In genomic region chr7:132891561-132892310, GRCm38 (mm10) we compare ENCODE assay signal across 12 mouse cellular contexts. TPM values are rescaled to one million over a fixed set of nuclear protein-coding genes. Genes with fewer than 3 reads are reported as not detected.
A peak's percentile ranks its signal among the peaks of the same experiment; 100 is the strongest.
DNase-seq lines count a peak whose midpoint lies in the region; ATAC-seq lines count a peak whose summit lies in the region.
"Had no signal": no experiment of that assay in that cellular context is flagged by ENCODE, and none has a peak within 500 bp of the region (broad histone marks: within the 10 kb centered on the region; RNA-seq: fewer than 3 reads in every experiment).

No protein-coding gene starts in this region.

- 75% methylated on average over 5 of the region's 5 CpGs for WGBS in heart, embryonic 10.5 days
- 81% methylated on average over 5 of the region's 5 CpGs for WGBS in heart, embryonic 11.5 days (ENCODE audit: insufficient replicate concordance)

- H3K4me2 ChIP-seq in heart, embryonic 11.5 days: no peak overlapping the region
- H3K4me2 ChIP-seq: heart, embryonic 13.5 days; limb, embryonic 12.5 days had no signal

- H3K36me3 ChIP-seq in heart, embryonic 10.5 days: no peaks in the 10 kb centered on the region
- H3K36me3 ChIP-seq in heart, embryonic 11.5 days (ENCODE audit: control insufficient read depth, insufficient read depth, low read length): no peaks in the 10 kb centered on the region
- H3K36me3 ChIP-seq: heart, embryonic 13.5 days; limb, embryonic 12.5 days had no signal

- H3K9me3 ChIP-seq in heart, embryonic 10.5 days: no peaks in the 10 kb centered on the region
- H3K9me3 ChIP-seq in heart, embryonic 11.5 days (replicated peaks; ENCODE audit: control insufficient read depth, low read length): no peaks in the 10 kb centered on the region
- H3K9me3 ChIP-seq: heart, embryonic 13.5 days; limb, embryonic 12.5 days had no signal

- H3K27me3 ChIP-seq in heart, embryonic 10.5 days (ENCODE audit: insufficient read depth, poor library complexity, severe bottlenecking): no peaks in the 10 kb centered on the region
- H3K27me3 ChIP-seq in heart, embryonic 11.5 days (ENCODE audit: control insufficient read depth, insufficient read depth, low read length): no peaks in the 10 kb centered on the region
- H3K27me3 ChIP-seq: heart, embryonic 13.5 days; limb, embryonic 12.5 days had no signal

- H3K9ac ChIP-seq in heart, embryonic 11.5 days (ENCODE audit: low read depth, low read length): no peak overlapping the region
- H3K9ac ChIP-seq: heart, embryonic 13.5 days; limb, embryonic 12.5 days; liver, postnatal 0 days had no signal

- no peak overlapping the region for H3K27ac ChIP-seq in heart, embryonic 10.5 days
- no peak overlapping the region for H3K27ac ChIP-seq in heart, embryonic 11.5 days (ENCODE audit: low read depth, low read length)
- H3K27ac ChIP-seq: heart, embryonic 13.5 days; limb, embryonic 12.5 days; stomach, postnatal 0 days had no signal

- no peak for ATAC-seq in heart, embryonic 11.5 days (replicated peaks; ENCODE audit: insufficient number of reproducible peaks, low FRiP score, low TSS enrichment)
- ATAC-seq: hindbrain, embryonic 16.5 days; liver, postnatal 0 days had no signal

- intact Hi-C loops in left cerebral cortex, postnatal 4 days (cut with DNase I): no loop called here

- no peak overlapping the region for H3K4me3 ChIP-seq in heart, embryonic 10.5 days
- H3K4me3 ChIP-seq in heart, embryonic 11.5 days (ENCODE audit: low read depth, low read length): no peak overlapping the region
- H3K4me3 ChIP-seq: heart, embryonic 13.5 days; limb, embryonic 12.5 days had no signal

- DNase-seq in heart, embryonic 10.5 days (ENCODE audit: low spot score): peak; percentile 35
- DNase-seq in left cerebral cortex, postnatal 4 days: peak; percentile 38
- DNase-seq in left cerebral cortex, adult 9 months (ENCODE audit: low spot score in 2 of 2): no peak
- peak; percentile 94 for DNase-seq in cerebellum, adult 9-10 months
- DNase-seq in telencephalon, adult 2 months (ENCODE audit: low read depth, low spot score): peak; percentile 28
- DNase-seq in gastrocnemius, adult 18-20 months (ENCODE audit: low spot score): no peak
- DNase-seq: liver, postnatal 0 days had no signal

- peaks cover 19% of the 10 kb centered on the region; the same call in 1 of the 2 replicates for H3K4me1 ChIP-seq in heart, embryonic 10.5 days
- peaks cover 13% of the 10 kb centered on the region; the same call in 1 of the 2 replicates for H3K4me1 ChIP-seq in heart, embryonic 11.5 days (ENCODE audit: control insufficient read depth, insufficient read depth, low read length)

RNA-seq across cellular contexts. Expression of gene Abraxas2, which starts 32.7 kb away (rescaled TPM):
- 26.9 and 28.0 TPM in 2 replicates for polyA plus RNA-seq in heart, embryonic 10.5 days (2016; fragmentation: Nextera tagmentation; extraction: Ambion mirVana)
- 31.5 and 35.2 TPM in 2 replicates for polyA plus RNA-seq in heart, embryonic 11.5 days (2014; fragmentation: Nextera tagmentation; extraction: Ambion mirVana)
- 10 to 100 TPM; 27.5 to 29.9 TPM for total RNA-seq in left cerebral cortex, postnatal 4 days (2021)
- 10 to 100 TPM; 25.4 to 25.9 TPM for total RNA-seq in gastrocnemius, adult 18-20 months (2021)

RNA-seq across cellular contexts. Expression of gene Zranb1, which starts 39.2 kb away (rescaled TPM):
- polyA plus RNA-seq in heart, embryonic 10.5 days (2016; fragmentation: Nextera tagmentation; extraction: Ambion mirVana): 7.0 and 8.3 TPM in 2 replicates
- 9.7 and 10.6 TPM in 2 replicates for polyA plus RNA-seq in heart, embryonic 11.5 days (2014; fragmentation: Nextera tagmentation; extraction: Ambion mirVana)
- total RNA-seq in left cerebral cortex, postnatal 4 days (2021): 10 to 100 TPM; 55.0 to 58.3 TPM
- total RNA-seq in gastrocnemius, adult 18-20 months (2021): 10 to 100 TPM; 51.3 to 56.9 TPM

RNA-seq across cellular contexts. Expression of gene Eef1akmt2, which starts 39.3 kb away (rescaled TPM):
- polyA plus RNA-seq in heart, embryonic 10.5 days (2016; fragmentation: Nextera tagmentation; extraction: Ambion mirVana): 44.1 and 54.1 TPM in 2 replicates
- 43.7 and 44.4 TPM in 2 replicates for polyA plus RNA-seq in heart, embryonic 11.5 days (2014; fragmentation: Nextera tagmentation; extraction: Ambion mirVana)
- 10 to 100 TPM; 41.2 to 41.6 TPM for total RNA-seq in left cerebral cortex, postnatal 4 days (2021)
- 1 to 10 TPM; 5.8 to 7.6 TPM for total RNA-seq in gastrocnemius, adult 18-20 months (2021)

Comparison
In these comparisons a context has a peak if more than half of its experiments do, and no peak if none do; other contexts are left out.
1. DNase-seq: peak in heart, embryonic 10.5 days (single experiment), left cerebral cortex, postnatal 4 days (single experiment), cerebellum, adult 9-10 months (single experiment) and telencephalon, adult 2 months (single experiment); none in left cerebral cortex, adult 9 months (0 of 2) and gastrocnemius, adult 18-20 months (single experiment).
2. RNA of gene Eef1akmt2, which starts 39.3 kb away (total RNA-seq): 41.2 to 41.6 TPM in left cerebral cortex, postnatal 4 days; 5.8 to 7.6 TPM in gastrocnemius, adult 18-20 months; every median in the first group is over 4 times any median in the second.